Mouse (Mus musculus) lung, embryonic 15.5 days (tissue): ENCODE measurements around the gene Lin7b. TPM values are rescaled to one million over a fixed set of nuclear protein-coding genes. Genes with fewer than 3 reads are reported as not detected.
"Not testable (repeated sequence)": the region's sequence is repeated elsewhere in the genome, so short reads cannot be mapped to it uniquely, and the experiment has no call there.

ENCODE experiments used
- ATAC-seq: fragments of 200-750 bp; cut with Nextera tagmentation; 2 replicates; pipeline ENCODE4 v1.8.0; 2017; ENCODE audit warnings: moderate number of reproducible peaks, borderline replicate concordance; ENCODE audit not compliant: low FRiP score, low TSS enrichment; ENCODE audit errors: extremely low read depth
- H3K27ac ChIP-seq: fragments of 300-500 bp; sonication (generic); 2 replicates; pipeline ENCODE4 v1.5.1; 2015; ENCODE audit warnings: moderate library complexity, mild to moderate bottlenecking, inconsistent platforms
- H3K27me3 ChIP-seq: fragments of 300-500 bp; sonication (generic); 2 replicates; pipeline ENCODE4 v1.6.1; 2015; ENCODE audit warnings: inconsistent platforms
- H3K36me3 ChIP-seq: fragments of 300-500 bp; sonication (generic); 2 replicates; pipeline ENCODE4 v1.6.1; 2015; ENCODE audit warnings: inconsistent platforms
- H3K4me1 ChIP-seq: fragments of 300-500 bp; sonication (generic); 2 replicates; pipeline ENCODE4 v1.6.1; 2015; ENCODE audit warnings: inconsistent platforms
- H3K4me2 ChIP-seq: fragments of 300-500 bp; sonication (generic); 2 replicates; pipeline ENCODE4 v1.6.1; 2015; ENCODE audit warnings: inconsistent platforms, mild to moderate bottlenecking, moderate library complexity
- H3K4me3 ChIP-seq: fragments of 300-500 bp; sonication (generic); 2 replicates; pipeline ENCODE4 v1.5.1; 2015; ENCODE audit warnings: mild to moderate bottlenecking, inconsistent platforms
- H3K9ac ChIP-seq: fragments of 300-500 bp; sonication (generic); 2 replicates; pipeline ENCODE4 v1.6.1; 2015; ENCODE audit warnings: inconsistent platforms
- H3K9me3 ChIP-seq: fragments of 300-500 bp; sonication (generic); 2 replicates; pipeline ENCODE4 v1.6.1; 2016; ENCODE audit warnings: inconsistent platforms
- WGBS: fragments of 180-500 bp; shearing (Covaris S2); methylation state at CpG from one replicate; pipeline ENCODE4 v1.1.7; 2015; 5-methylcytosine and 5-hydroxymethylcytosine counted together
- polyA plus RNA-seq: library from polyadenylated mRNA; unstranded; fragments of >200 nt; fragmentation: Nextera tagmentation; extraction: Ambion mirVana; gene quantifications from 2 replicates; pipeline ENCODE4 v1.2.1, GENCODE M21; 2015

Lin7b gene
- polyA plus RNA-seq, 1 experiment from 2014 or later: 0.92 TPM

DNA sequence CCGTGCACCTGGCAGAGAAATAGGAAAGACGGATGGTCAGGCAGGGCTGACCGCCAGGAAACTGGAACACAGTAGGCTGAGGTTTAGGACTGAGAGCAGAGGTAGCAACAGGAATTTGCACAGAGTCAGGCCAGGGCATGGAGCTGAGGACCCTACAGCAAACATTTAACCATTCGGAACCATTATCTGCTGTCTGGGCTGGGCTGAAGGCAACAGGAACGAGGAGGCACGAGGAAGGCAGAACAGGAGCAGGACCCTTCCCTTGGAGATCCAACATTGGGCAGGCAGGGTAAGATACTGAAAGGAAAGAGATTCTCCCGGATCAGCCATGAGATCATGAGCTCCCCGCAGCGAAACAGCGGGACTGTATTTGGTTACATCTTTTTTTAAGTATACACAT lies 37.5 kb upstream of the Lin7b start:
- no peak overlapping the region for H3K9ac ChIP-seq
- peaks cover 77% of the 10 kb centered on the region for H3K27me3 ChIP-seq
- H3K4me3 ChIP-seq: no peak overlapping the region
- peaks cover 16% of the 10 kb centered on the region for H3K4me1 ChIP-seq
- H3K36me3 ChIP-seq: no peaks in the 10 kb centered on the region
- ATAC-seq: no peak
- 73% methylated on average over 10 of the region's 10 CpGs for WGBS
- no peaks in the 10 kb centered on the region for H3K9me3 ChIP-seq
- H3K27ac ChIP-seq: no peak overlapping the region
- H3K4me2 ChIP-seq: no peak overlapping the region

DNA sequence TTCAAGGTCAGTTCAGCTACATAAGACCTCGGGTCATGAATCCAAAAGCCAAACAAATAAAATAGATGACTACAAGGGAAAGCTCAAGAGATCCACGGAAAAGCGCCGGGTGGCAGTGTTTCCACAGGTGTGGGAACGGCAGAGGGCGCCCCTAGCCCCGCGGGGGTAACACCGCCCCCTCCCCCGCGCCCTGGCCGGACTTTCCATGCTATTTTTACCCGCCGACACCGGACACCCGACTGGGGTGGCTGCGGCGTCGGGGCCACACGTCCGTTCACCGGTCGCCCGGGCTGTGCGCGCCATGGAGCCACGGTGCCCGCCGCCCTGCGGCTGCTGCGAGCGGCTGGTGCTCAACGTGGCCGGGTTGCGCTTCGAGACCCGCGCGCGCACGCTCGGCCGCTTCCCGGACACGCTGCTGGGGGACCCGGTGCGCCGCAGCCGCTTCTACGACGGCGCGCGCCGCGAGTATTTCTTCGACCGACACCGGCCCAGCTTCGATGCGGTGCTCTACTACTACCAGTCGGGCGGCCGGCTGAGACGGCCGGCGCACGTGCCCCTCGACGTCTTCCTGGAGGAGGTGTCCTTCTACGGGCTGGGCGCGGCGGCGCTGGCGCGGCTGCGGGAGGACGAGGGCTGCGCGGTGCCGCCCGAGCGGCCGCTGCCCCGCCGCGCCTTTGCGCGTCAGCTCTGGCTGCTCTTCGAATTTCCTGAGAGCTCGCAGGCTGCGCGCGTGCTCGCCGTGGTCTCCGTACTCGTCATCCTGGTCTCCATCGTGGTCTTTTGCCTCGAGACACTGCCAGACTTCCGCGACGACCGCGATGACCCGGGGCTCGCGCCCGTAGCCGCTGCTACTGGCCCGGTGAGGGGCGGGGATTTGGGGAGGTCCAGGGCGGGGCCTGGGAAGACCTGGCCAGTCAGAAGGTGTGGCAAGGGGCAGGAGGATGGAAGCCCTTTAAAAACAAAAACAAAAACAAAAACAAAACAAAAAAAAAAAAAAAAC lies 36.1 kb upstream of the Lin7b start:
- H3K9ac ChIP-seq: peak overlapping the region; percentile 31
- no peak overlapping the region for H3K27ac ChIP-seq
- H3K4me3 ChIP-seq: peak overlapping the region; percentile 43
- H3K36me3 ChIP-seq: no peaks in the 10 kb centered on the region
- no peaks in the 10 kb centered on the region for H3K9me3 ChIP-seq
- peak overlapping the region; percentile 82 for H3K4me2 ChIP-seq
- 1% methylated on average over 112 of the region's 114 CpGs for WGBS
- peaks cover 16% of the 10 kb centered on the region for H3K4me1 ChIP-seq
- no peak for ATAC-seq
- H3K27me3 ChIP-seq: peaks cover 73% of the 10 kb centered on the region

DNA sequence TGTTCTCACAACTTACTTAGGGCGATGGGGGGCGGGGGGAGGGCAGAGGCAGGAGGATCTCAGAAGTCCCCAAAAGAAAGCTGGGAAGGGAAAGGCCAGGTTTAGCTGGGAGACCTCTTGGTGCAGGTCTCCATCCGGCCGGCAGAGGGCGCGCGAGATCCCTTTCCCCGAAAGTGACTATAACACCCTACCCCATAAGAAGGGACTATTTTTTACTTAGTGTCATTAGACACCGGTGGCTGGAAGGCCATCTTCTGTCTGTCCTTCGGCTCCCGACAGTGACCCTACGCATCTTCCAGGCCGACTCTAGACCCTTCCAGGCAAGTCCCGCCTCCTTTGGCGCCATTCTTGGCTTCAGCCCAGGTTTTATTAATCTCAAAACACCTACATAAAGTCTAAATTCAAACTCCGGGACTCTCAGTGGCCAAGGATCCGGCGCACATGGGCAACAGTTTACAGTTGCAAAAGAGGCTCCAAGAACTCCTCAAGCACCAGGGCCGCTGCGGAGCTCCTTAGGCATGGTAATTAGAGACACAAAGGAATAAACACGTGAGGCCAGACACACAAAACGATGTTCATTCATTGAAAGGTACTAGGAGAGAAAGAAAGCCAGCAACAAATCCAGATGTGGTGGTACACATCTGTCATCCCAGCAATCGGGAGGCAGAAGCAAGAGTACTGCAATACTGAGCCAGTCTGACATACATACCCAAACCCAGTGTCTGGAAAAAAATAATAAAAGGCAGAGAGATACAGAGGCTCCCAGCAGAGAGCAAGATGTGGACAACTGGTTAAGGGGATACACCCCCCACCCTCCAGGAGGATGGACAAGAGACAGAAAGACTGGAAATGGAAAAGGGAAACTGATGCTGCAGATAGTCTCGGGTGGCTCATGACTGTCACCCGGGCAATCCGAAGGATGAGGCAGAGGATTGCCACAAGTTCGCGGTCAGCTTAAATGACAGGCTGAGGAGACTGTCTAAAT lies 35.0 kb upstream of the Lin7b start, which contains the start of gene Kcna7:
Kcna7 (plus strand) TSS at position 563 of the 985 bp plus-strand sequence.
- H3K36me3 ChIP-seq: no peaks in the 10 kb centered on the region
- peaks cover 64% of the 10 kb centered on the region for H3K27me3 ChIP-seq
- peak within 1 kb of the TSS; percentile 82 for H3K4me2 ChIP-seq
- H3K4me3 ChIP-seq: peak within 1 kb of the TSS; percentile 43
- WGBS: 10% methylated on average over 28 of the region's 28 CpGs
- H3K9ac ChIP-seq: peak within 1 kb of the TSS; percentile 31
- peaks cover 16% of the 10 kb centered on the region for H3K4me1 ChIP-seq
- no peak within 1 kb of the TSS for H3K27ac ChIP-seq
- ATAC-seq: peak; percentile 27; the same call in 1 of the 2 replicates
- H3K9me3 ChIP-seq: no peaks in the 10 kb centered on the region

DNA sequence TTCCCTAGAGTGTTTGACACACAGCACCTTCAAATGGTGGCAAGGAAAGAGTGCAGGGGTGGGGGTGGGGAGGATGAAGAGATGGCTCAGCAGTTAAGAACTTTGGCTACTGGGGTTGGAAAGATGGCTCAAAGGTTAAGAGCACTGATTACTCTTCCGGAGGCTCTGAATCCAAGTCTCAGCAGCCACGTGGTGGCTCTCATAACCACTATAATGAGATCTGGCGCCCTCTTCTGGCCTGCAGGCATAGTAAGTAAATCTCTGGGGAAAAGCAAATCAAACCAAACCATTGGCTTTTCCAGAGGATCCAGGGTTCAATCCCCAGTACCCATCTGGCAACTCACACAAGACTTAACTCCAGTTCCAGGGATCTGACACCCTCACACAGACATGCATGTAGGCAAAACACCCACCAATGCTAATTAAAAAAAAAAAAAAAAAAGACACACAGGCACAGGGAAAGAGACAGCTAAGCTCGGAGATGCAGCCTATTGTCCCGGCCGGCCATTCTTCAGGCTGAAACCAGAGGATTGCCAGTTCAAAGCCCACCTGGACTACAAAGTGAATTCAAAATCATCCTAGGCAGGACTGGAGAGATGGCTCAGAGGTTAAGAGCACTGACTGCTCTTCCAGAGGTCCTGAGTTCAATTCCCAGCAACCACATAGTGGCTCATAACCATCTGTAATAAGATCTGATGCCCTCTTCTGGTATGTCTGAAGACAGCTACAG lies 33.3 kb upstream of the Lin7b start:
- H3K4me1 ChIP-seq: peaks cover 16% of the 10 kb centered on the region
- no peak overlapping the region for H3K9ac ChIP-seq
- no peak overlapping the region for H3K4me2 ChIP-seq
- H3K36me3 ChIP-seq: no peaks in the 10 kb centered on the region
- no peak for ATAC-seq
- no peak overlapping the region for H3K4me3 ChIP-seq
- H3K9me3 ChIP-seq: no peaks in the 10 kb centered on the region
- WGBS: 42% methylated on average over 6 of the region's 6 CpGs
- H3K27ac ChIP-seq: no peak overlapping the region
- peaks cover 47% of the 10 kb centered on the region for H3K27me3 ChIP-seq

DNA sequence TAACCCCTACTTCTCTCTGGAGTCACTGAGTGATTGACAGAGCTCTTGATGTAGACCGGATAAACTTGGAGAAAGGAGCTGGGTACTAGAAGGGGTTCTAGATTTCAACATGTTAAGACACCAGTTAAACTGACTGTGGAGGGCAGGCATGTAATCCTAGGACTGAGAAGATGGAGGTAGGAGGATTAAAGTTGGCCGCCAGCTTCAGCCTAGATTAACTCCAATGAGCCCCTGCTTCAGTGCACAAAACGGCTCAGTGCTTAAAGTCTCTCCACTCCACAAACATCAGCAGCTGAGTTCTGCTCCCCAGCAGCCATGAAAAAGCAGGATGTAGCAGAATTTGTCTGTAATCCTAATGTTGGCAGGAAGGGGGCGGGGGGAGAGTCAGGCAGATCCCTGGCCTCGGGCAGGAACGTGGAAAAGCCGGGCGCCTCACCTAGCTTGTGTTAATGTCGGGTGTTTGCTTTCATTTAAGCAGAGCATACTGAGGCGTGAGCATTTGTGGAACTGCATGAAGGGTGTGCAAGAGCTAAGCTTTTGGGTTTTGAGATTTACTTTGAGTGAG lies 31.2 kb upstream of the Lin7b start:
- Histone ChIP-seq H3K9me3 (no peaks in the 10 kb centered on the region), H3K9ac (no peak overlapping the region), H3K4me3 (no peak overlapping the region), H3K4me1 (peaks cover 13% of the 10 kb centered on the region), H3K4me2 (no peak overlapping the region), H3K27ac (no peak overlapping the region), H3K27me3 (peaks cover 26% of the 10 kb centered on the region), H3K36me3 (no peaks in the 10 kb centered on the region)
- ATAC-seq: no peak
- WGBS: 63% methylated on average over 10 of the region's 10 CpGs

DNA sequence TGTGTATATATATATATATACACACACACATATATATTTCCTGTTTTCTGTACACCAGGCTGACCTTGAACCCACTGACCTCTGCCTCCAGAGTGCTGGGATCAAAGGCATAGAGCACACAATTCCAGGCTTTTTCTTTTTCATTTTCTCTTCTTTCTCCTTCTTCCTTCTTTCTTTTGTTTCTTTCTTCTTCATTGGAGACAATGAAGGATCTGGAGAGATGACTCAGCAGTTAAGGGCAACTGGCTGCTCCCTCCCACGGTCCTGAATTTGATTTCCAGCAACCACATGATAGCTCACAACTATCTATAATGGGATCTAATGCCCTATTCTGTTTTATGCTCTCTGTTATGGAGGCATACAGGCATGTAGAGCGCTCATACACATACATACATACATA lies 26.4 kb upstream of the Lin7b start:
- no peak for ATAC-seq
- peaks cover 16% of the 10 kb centered on the region for H3K36me3 ChIP-seq

DNA sequence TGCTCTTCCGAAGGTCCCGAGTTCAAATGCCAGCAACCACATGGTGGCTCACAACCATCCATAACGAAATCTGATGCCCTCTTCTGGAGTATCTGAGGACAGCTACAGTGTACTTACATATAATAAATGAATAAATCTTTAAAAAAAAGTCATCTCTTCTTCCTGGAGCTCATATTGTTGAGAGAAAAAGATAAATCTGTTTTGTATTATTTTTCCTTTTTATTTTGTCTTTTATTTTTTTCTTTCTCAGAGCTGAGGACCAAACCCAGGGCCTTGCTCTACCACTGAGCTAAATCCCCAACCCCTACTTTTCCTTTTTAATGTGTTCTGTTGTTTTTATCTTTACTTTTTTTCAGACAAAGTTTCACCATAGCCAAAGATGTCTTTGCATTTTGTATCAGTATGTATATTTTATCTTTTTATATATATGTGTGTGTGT lies 26.0 kb upstream of the Lin7b start:
- peak overlapping the region; percentile 83 for H3K27ac ChIP-seq
- H3K4me1 ChIP-seq: peaks cover 20% of the 10 kb centered on the region
- not testable (repeated sequence) for H3K27me3 ChIP-seq, H3K9me3 ChIP-seq
- WGBS: 4% methylated on average over 3 of the region's 3 CpGs
- H3K9ac ChIP-seq: peak overlapping the region; percentile 47; the same call in 1 of the 2 replicates
- H3K4me2 ChIP-seq: peak overlapping the region; percentile 70
- H3K4me3 ChIP-seq: peak overlapping the region; percentile 79
- H3K36me3 ChIP-seq: peaks cover 20% of the 10 kb centered on the region
- peak; percentile 53; the same call in 1 of the 2 replicates for ATAC-seq

More for the DNA sequence above, 26.4 kb upstream of the Lin7b start:
- H3K4me1 ChIP-seq: peaks cover 20% of the 10 kb centered on the region
- 0 out of 2 replicates have a peak, but pooled peaks cover 5% of the 10 kb centered on the region for H3K27me3 ChIP-seq
- H3K9me3 ChIP-seq: no peaks in the 10 kb centered on the region
- H3K9ac ChIP-seq: no peak overlapping the region
- H3K4me3 ChIP-seq: no peak overlapping the region
- no peak overlapping the region for H3K27ac ChIP-seq
- WGBS: 74% methylated on average over 2 of the region's 2 CpGs
- no peak overlapping the region for H3K4me2 ChIP-seq

DNA sequence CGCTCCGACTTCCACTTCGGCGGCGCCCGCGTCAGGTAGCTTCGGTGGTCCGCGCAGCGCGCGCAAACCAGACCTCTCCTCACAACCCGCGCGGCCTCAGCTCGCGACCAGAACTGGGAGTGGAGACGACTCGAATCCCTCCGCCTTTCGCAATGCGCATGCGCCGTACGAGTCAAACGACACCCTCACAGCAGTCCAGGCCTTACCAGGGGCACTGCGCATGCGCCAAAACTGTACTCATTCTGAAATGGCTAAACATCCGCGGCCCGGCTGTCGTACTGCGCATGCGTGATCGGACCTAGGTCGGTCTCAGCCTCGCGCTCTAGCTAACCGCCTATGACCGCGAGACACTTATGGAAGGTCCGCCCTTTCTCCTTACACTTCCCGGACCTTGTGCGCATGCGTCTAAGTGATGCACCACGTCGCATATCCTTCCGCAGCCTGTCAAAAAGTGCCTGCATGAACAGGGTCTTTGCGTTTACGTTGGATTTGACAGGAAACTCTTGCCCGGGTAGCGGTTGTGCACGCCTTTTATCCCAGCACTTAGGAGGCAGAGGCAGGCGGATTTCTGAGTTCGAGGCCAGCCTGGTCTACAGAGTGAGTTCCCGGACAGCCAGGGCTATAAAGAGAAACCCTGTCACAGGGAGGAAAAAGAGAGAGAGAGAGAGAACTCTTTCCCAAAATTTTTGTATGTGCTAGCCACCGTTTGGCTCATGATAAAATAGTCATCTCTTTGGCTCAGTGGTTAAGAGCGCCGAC lies 25.4 kb upstream of the Lin7b start, which contains the start of gene Snrnp70:
Snrnp70 (minus strand) TSS at position 165 of the 759 bp plus-strand sequence.
- no peaks in the 10 kb centered on the region for H3K27me3 ChIP-seq
- peak within 1 kb of the TSS; percentile 90 for H3K9ac ChIP-seq
- peak within 1 kb of the TSS; percentile 79 for H3K4me3 ChIP-seq
- peaks cover 25% of the 10 kb centered on the region for H3K36me3 ChIP-seq
- peak within 1 kb of the TSS; percentile 98 for H3K27ac ChIP-seq
- WGBS: under 1% methylated on average over 60 of the region's 60 CpGs
- ATAC-seq: peak; percentile 97
- peak within 1 kb of the TSS; percentile 82 for H3K4me2 ChIP-seq
- H3K4me1 ChIP-seq: peaks cover 20% of the 10 kb centered on the region
- no peaks in the 10 kb centered on the region for H3K9me3 ChIP-seq

DNA sequence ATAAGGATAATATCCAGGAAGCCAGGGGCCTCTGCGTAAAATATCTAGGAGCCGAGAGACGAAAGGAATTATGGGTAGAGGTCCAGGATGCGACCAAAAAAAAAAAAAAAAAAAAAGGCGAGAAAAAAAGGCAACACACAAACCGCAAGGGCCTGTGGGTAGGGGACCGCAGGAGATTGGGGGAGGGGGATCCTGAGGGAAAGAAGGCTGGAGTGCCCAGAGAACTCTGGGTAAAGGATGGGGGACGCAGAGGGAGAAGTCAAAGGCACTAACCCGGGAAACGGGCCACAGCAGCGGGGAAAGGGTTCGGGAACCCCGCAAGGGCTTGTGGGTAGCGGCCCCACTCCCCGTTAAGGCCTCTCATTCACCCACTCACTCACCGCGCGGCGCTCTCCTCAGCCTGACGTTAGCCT lies 24.8 kb upstream of the Lin7b start:
- Histone ChIP-seq H3K27me3 (no peaks in the 10 kb centered on the region), H3K4me3 (peak overlapping the region; percentile 79), H3K36me3 (peaks cover 31% of the 10 kb centered on the region), H3K27ac (peak overlapping the region; percentile 98), H3K4me1 (peaks cover 20% of the 10 kb centered on the region), H3K9me3 (no peaks in the 10 kb centered on the region), H3K9ac (peak overlapping the region; percentile 90), H3K4me2 (peak overlapping the region; percentile 82)
- WGBS: 0% methylated on average over 18 of the region's 20 CpGs
- peak; percentile 81 for ATAC-seq

DNA sequence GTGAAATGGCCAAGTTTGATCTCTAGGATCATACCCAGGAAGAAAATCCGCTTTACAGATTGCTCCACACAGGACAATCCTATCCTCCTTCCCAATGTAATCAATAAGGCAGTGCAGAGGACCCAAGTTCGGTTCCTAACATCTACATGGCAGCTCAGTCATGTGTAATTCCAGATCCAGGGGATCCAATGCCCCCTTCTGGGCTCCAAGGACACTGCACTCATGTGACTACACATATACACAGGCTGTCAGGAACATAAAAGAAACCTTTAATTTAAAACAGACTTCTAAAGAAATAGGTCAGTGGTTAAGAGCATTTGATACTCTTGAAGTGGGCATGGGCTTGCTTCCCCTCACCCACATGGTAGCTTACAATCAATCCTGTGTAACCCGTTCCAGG lies 15.7 kb upstream of the Lin7b start:
- Histone ChIP-seq H3K9ac (no peak overlapping the region), H3K4me3 (no peak overlapping the region), H3K9me3 (no peaks in the 10 kb centered on the region), H3K4me2 (no peak overlapping the region), H3K36me3 (peaks cover 99% of the 10 kb centered on the region), H3K27me3 (no peaks in the 10 kb centered on the region), H3K4me1 (no peaks in the 10 kb centered on the region), H3K27ac (no peak overlapping the region)
- ATAC-seq: no peak
- 90% methylated on average over 3 of the region's 3 CpGs for WGBS
